Mouse (Mus musculus) urinary bladder, postnatal 36 days (tissue): ENCODE results near the gene Ptcd1.
"Not testable (repeated sequence)": the region's sequence is repeated elsewhere in the genome, so short reads cannot be mapped to it uniquely, and the experiment has no call there.

ENCODE experiments used
- DNase-seq, 2 experiments: peaks; one replicate each; pipeline ENCODE4 v3.0.0; 2022; ENCODE audit warnings: low spot score in 2 of 2, mixed read lengths in 1 of 2

The Ptcd1 gene

GRCm38 (mm10) chr5:145164710-145165109, 2.2 kb downstream of the Ptcd1 start:
- no peak for DNase-seq

GRCm38 (mm10) chr5:145161361-145161760, 5.5 kb downstream of the Ptcd1 start:
- DNase-seq: no peak

GRCm38 (mm10) chr5:145152690-145153089, 14.2 kb downstream of the Ptcd1 start:
- no peak for DNase-seq

GRCm38 (mm10) chr5:145149294-145149693, 17.6 kb downstream of the Ptcd1 start:
- DNase-seq: no peak

- no peak for DNase-seq
Measured at GRCm38 (mm10) chr5:145147748-145148147, 19.2 kb downstream of the Ptcd1 start.

- no peak for DNase-seq
Measured at GRCm38 (mm10) chr5:145140611-145141010, 26.3 kb downstream of the Ptcd1 start.

GRCm38 (mm10) chr5:145139571-145140519, 27.1 kb downstream of the Ptcd1 start, which contains the start of the genes Pdap1 and Bud31:
Gene Pdap1, minus strand, starts transcription at chr5:145140238.
Gene Bud31, plus strand, starts transcription at chr5:145140362.
- peak; percentile 95 for DNase-seq

GRCm38 (mm10) chr5:145138836-145139235, 28.1 kb downstream of the Ptcd1 start:
- DNase-seq: no peak

- DNase-seq: not testable (repeated sequence)
Measured at GRCm38 (mm10) chr5:145133275-145133674, 33.6 kb downstream of the Ptcd1 start.

GRCm38 (mm10) chr5:145130995-145131394, 35.9 kb downstream of the Ptcd1 start:
- DNase-seq: no peak

- no peak for DNase-seq
Measured at GRCm38 (mm10) chr5:145130191-145130590, 36.7 kb downstream of the Ptcd1 start.

GRCm38 (mm10) chr5:145129773-145130172, 37.1 kb downstream of the Ptcd1 start:
- not testable (repeated sequence) for DNase-seq

- no peak for DNase-seq
Measured at GRCm38 (mm10) chr5:145129124-145129523, 37.8 kb downstream of the Ptcd1 start.

- DNase-seq: no peak
Measured at GRCm38 (mm10) chr5:145126580-145126979, 40.3 kb downstream of the Ptcd1 start.

GRCm38 (mm10) chr5:145123396-145123795, 43.5 kb downstream of the Ptcd1 start:
- no peak for DNase-seq

GRCm38 (mm10) chr5:145120921-145121320, 46.0 kb downstream of the Ptcd1 start:
- no peak for DNase-seq

- no peak for DNase-seq
Measured at GRCm38 (mm10) chr5:145119385-145119784, 47.5 kb downstream of the Ptcd1 start.

- DNase-seq: no peak
Measured at GRCm38 (mm10) chr5:145118461-145118860, 48.4 kb downstream of the Ptcd1 start.

GRCm38 (mm10) chr5:145118005-145118404, 48.9 kb downstream of the Ptcd1 start:
- DNase-seq: no peak

- DNase-seq: peak; percentile 55 to 73
Measured at GRCm38 (mm10) chr5:145116916-145117315, 50.0 kb downstream of the Ptcd1 start.

GRCm38 (mm10) chr5:145116316-145116715, 50.6 kb downstream of the Ptcd1 start:
- peak; percentile 43 to 76 for DNase-seq

- no peak for DNase-seq
Measured at GRCm38 (mm10) chr5:145115736-145116135, 51.2 kb downstream of the Ptcd1 start.
